Mouse (Mus musculus) bone marrow, adult 2 months (tissue): ENCODE data around the gene Ssh3.
A peak's percentile ranks its signal among the peaks of the same experiment; 100 is the strongest.

Experiments
- CTCF ChIP-seq: fragments of 200-500 bp; IDR thresholded peaks from 2 replicates; pipeline ENCODE4 v1.5.1; 2011; ENCODE audit warnings: low read length, control low read depth; ENCODE audit not compliant: control insufficient read depth, insufficient read depth
- POLR2A ChIP-seq: fragments of 200-500 bp; IDR thresholded peaks from 2 replicates; pipeline ENCODE4 v1.6.1; 2011; ENCODE audit warnings: low read depth, mild to moderate bottlenecking, control low read depth, low read length, borderline replicate concordance; ENCODE audit not compliant: control insufficient read depth

DNA sequence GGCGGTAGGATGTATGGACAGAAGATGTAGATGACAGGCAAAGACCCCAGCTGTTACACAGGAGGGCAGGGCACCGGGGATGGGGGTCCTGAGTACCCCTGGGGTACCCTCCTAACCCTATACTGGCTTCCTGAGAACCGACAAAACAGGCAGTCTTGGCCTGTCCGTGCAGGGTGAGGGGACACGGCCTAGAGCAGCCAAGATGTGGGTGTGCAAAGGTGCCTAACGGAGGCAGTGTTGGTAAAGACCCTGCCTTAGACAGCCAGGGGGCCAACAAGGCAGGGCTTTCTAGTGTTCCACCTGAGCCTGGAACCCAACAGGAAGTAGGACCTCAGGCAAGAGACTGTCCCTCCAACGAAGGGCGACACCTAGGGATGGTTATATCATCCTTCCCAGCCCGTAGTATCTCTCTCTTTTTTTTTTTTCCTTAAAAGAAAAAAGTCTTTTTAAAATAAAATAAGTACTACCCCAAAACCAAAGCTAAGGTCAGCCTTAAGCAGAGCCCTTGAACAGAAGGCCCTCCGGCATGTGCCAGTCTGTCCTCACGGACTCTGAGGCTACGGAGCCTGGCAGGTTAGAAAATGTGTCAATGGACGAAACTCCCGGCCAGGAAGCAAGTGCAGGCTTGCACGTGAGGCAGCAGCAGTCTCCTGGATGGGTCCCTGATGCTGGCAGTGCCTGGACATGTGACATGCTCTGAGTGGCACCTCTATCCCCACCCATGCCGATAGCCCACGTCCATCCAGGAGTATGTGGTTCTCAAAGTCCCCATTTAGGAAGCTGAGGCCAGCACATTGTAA, 29.5 kb upstream of the Ssh3 start:
- peak; percentile 25; the same call in 1 of the 2 replicates for TF ChIP-seq CTCF
- TF ChIP-seq POLR2A: no peak
